In the genomic region with DNA sequence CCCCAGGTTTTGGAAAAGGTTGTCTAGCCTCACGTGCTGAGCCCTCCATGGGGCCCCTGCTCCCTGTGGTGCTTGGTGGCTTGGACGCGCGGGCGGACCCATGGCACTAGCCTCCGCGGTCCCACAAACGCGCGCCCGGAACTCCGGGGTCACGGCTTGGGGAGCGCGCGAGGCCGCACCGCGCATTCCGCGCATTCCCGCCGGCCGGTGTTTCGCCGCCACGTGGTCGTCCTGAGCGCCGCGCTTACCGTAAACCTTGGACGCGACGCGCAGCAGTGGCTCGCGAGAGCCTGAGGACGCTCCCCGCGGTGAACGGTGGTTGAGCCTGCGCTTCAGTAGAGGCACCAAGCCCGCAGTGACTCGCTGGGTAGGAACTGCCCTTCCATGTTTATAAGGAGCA, we compare ENCODE assay signal across 9 mouse cellular contexts. TPM values are rescaled to one million over a fixed set of nuclear protein-coding genes. Genes with fewer than 3 reads are reported as not detected.
DNase-seq lines count a peak whose midpoint lies in the region; ATAC-seq and TF ChIP-seq lines count a peak whose summit lies in the region.
"Had no signal": no experiment of that assay in that cellular context is flagged by ENCODE, and none has a peak within 500 bp of the region (broad histone marks: within the 10 kb centered on the region; RNA-seq: fewer than 3 reads in every experiment).

No protein-coding gene starts in this region.

- TF ChIP-seq POLR2A in bone marrow macrophage, adult 2 months (IDR thresholded peaks at IDR 0.05; ENCODE audit: borderline replicate concordance, low read depth, low read length): no peak

- H3K36me3 ChIP-seq in forebrain, postnatal 0 days (ENCODE audit: insufficient read depth): no peaks in the 10 kb centered on the region

- peak overlapping the region; percentile 87 for H3K4me2 ChIP-seq in forebrain, postnatal 0 days (ENCODE audit: low read depth)

- 0 out of 2 replicates have a peak, but pooled peaks cover 2% of the 10 kb centered on the region for H3K4me1 ChIP-seq in bone marrow macrophage, adult 2 months (ENCODE audit: control insufficient read depth, insufficient read depth, low read length)
- H3K4me1 ChIP-seq in forebrain, postnatal 0 days (ENCODE audit: insufficient read depth): peaks cover 33% of the 10 kb centered on the region

- peak; percentile 44 for ATAC-seq in forebrain, postnatal 0 days
- ATAC-seq in hematopoietic stem cell, adult 5-6 weeks (replicated peaks in 1 of 2; ENCODE audit: insufficient read depth in 1 of 2, low FRiP score in 2 of 2, low TSS enrichment in 1 of 2, low read depth in 1 of 2, poor library complexity in 2 of 2, severe bottlenecking in 2 of 2): peak; percentile 41 to 42
- no peak for ATAC-seq in erythroid progenitor cell, adult 5-6 weeks (replicated peaks; ENCODE audit: low FRiP score, poor library complexity, severe bottlenecking)

- no peak for TF ChIP-seq CTCF in bone marrow macrophage, adult 2 months (IDR thresholded peaks at IDR 0.05; ENCODE audit: low read depth, low read length)
- TF ChIP-seq CTCF in forebrain, postnatal 0 days (IDR thresholded peaks at IDR 0.05; ENCODE audit: low read depth): peak; percentile 54

- intact Hi-C loops in left cerebral cortex, postnatal 10 days (cut with DNase I): no loop called here

- WGBS in forebrain, postnatal 0 days: 4% methylated on average over 41 of the region's 45 CpGs

- peak overlapping the region; percentile 67 for H3K27ac ChIP-seq in bone marrow macrophage, adult 2 months (ENCODE audit: insufficient read depth, low read depth, low read length)
- H3K27ac ChIP-seq in forebrain, postnatal 0 days (ENCODE audit: low read depth, low read length): no peak overlapping the region

- no peaks in the 10 kb centered on the region for H3K9me3 ChIP-seq in forebrain, postnatal 0 days (ENCODE audit: low read length)

- H3K27me3 ChIP-seq in forebrain, postnatal 0 days (ENCODE audit: insufficient read depth, low read length): peaks cover 47% of the 10 kb centered on the region

- peak overlapping the region; percentile 57 for H3K4me3 ChIP-seq in bone marrow macrophage, adult 2 months (ENCODE audit: insufficient read depth, low read length)
- H3K4me3 ChIP-seq in forebrain, postnatal 0 days (ENCODE audit: low read depth, low read length): peak overlapping the region; percentile 43

- DNase-seq in Muller cell, postnatal 12 days (ENCODE audit: inconsistent ontology term): peak; percentile 97
- peak; percentile 82 for DNase-seq in forebrain, postnatal 0 days
- DNase-seq in left cerebral cortex, postnatal 10 days (ENCODE audit: extremely low spot score in 1 of 2, low spot score in 2 of 2): peak; percentile 60 to 91
- peak; percentile 84 to 88 for DNase-seq in lung, postnatal 4 days
- DNase-seq in right cerebral cortex, postnatal 25 days: peak; percentile 74

- H3K9ac ChIP-seq in forebrain, postnatal 0 days: peak overlapping the region; percentile 33

RNA-seq across cellular contexts. Expression of a gene that starts 3.5 kb away (rescaled TPM):
- polyA plus RNA-seq in bone marrow macrophage, adult 2 months (2012; ENCODE audit: insufficient read depth, insufficient read length, missing spikeins): 31.4 and 31.9 TPM in 2 replicates
- 21.6 and 33.5 TPM in 2 replicates for total RNA-seq in forebrain, postnatal 0 days (2014; rRNA removed)
- 23.9 and 29.0 TPM in 2 replicates for polyA plus RNA-seq in forebrain, postnatal 0 days (2015; fragmentation: Nextera tagmentation; extraction: Ambion mirVana)
- 19.3 and 21.9 TPM in 2 replicates for total RNA-seq in hematopoietic stem cell, adult 5-6 weeks (2017)
- 10 to 100 TPM; 28.1 to 37.0 TPM for total RNA-seq in left cerebral cortex, postnatal 10 days (2021)
- 1.4 and 1.7 TPM in 2 replicates for total RNA-seq in erythroid progenitor cell, adult 5-6 weeks (2015; ENCODE audit: low replicate concordance)
- 1.3 and 1.7 TPM in 2 replicates for total RNA-seq in erythroid progenitor cell, adult 5-6 weeks (2017; ENCODE audit: low replicate concordance)

RNA-seq across cellular contexts. Expression of a gene that starts 28.4 kb away (rescaled TPM):
- polyA plus RNA-seq in bone marrow macrophage, adult 2 months (2012; ENCODE audit: insufficient read depth, insufficient read length, missing spikeins): 21.5 and 30.3 TPM in 2 replicates
- total RNA-seq in forebrain, postnatal 0 days (2014; rRNA removed): 21.7 and 22.4 TPM in 2 replicates
- polyA plus RNA-seq in forebrain, postnatal 0 days (2015; fragmentation: Nextera tagmentation; extraction: Ambion mirVana): 16.4 and 17.6 TPM in 2 replicates
- total RNA-seq in hematopoietic stem cell, adult 5-6 weeks (2017): 23.1 and 76.6 TPM in 2 replicates
- total RNA-seq in left cerebral cortex, postnatal 10 days (2021): 10 to 100 TPM; 25.0 to 28.4 TPM
- 5.4 and 10.8 TPM in 2 replicates for total RNA-seq in erythroid progenitor cell, adult 5-6 weeks (2015; ENCODE audit: low replicate concordance)
- total RNA-seq in erythroid progenitor cell, adult 5-6 weeks (2017; ENCODE audit: low replicate concordance): 27.9 and 85.0 TPM in 2 replicates

RNA-seq across cellular contexts. Expression of a gene that starts 46.9 kb away (rescaled TPM):
- not detected in 2 replicates for polyA plus RNA-seq in bone marrow macrophage, adult 2 months (2012; ENCODE audit: insufficient read depth, insufficient read length, missing spikeins)
- total RNA-seq in forebrain, postnatal 0 days (2014; rRNA removed): 2.5 and 4.0 TPM in 2 replicates
- 5.0 and 6.1 TPM in 2 replicates for polyA plus RNA-seq in forebrain, postnatal 0 days (2015; fragmentation: Nextera tagmentation; extraction: Ambion mirVana)
- not detected in 2 replicates for total RNA-seq in hematopoietic stem cell, adult 5-6 weeks (2017)
- total RNA-seq in left cerebral cortex, postnatal 10 days (2021): not detected
- total RNA-seq in erythroid progenitor cell, adult 5-6 weeks (2015; ENCODE audit: low replicate concordance): not detected in 2 replicates
- not detected in 2 replicates for total RNA-seq in erythroid progenitor cell, adult 5-6 weeks (2017; ENCODE audit: low replicate concordance)
- total RNA-seq: layer of hippocampus, adult 8-10 months had no signal
